Mouse (Mus musculus): Measurements from ENCODE around the gene 1700122O11Rik. TPM values are rescaled to one million over a fixed set of nuclear protein-coding genes. Genes with fewer than 3 reads are reported as not detected.

Gene 1700122O11Rik
- polyA plus RNA-seq, 1 experiment, result not detected

GRCm38 (mm10) chr17:48045631-48046030 is 7.5 kb upstream of the 1700122O11Rik start:
- Histone ChIP-seq H3K27ac (ENCODE audit: insufficient read depth, low read length) (no peak overlapping the region), H3K36me3 (ENCODE audit: control insufficient read depth, insufficient read depth, low read length, poor library complexity, severe bottlenecking) (no peaks in the 10 kb centered on the region), H3K4me3 (ENCODE audit: low read depth, low read length) (no peak overlapping the region), H3K4me1 (ENCODE audit: control insufficient read depth, insufficient read depth, low read length) (peaks cover 4% of the 10 kb centered on the region), H3K9ac (ENCODE audit: low read depth, poor library complexity, severe bottlenecking) (no peak overlapping the region), H3K9me3 (replicated peaks; ENCODE audit: control insufficient read depth, insufficient read depth, low read length, poor library complexity, severe bottlenecking) (no peaks in the 10 kb centered on the region), H3K27me3 (ENCODE audit: control insufficient read depth, insufficient read depth, low read length, poor library complexity, severe bottlenecking) (no peaks in the 10 kb centered on the region)
- TF ChIP-seq CTCF (IDR thresholded peaks at IDR 0.05; ENCODE audit: low read depth, low read length) (peak; percentile 42), POLR2A (IDR thresholded peaks at IDR 0.05; ENCODE audit: insufficient read depth, low read length) (no peak)

DNA sequence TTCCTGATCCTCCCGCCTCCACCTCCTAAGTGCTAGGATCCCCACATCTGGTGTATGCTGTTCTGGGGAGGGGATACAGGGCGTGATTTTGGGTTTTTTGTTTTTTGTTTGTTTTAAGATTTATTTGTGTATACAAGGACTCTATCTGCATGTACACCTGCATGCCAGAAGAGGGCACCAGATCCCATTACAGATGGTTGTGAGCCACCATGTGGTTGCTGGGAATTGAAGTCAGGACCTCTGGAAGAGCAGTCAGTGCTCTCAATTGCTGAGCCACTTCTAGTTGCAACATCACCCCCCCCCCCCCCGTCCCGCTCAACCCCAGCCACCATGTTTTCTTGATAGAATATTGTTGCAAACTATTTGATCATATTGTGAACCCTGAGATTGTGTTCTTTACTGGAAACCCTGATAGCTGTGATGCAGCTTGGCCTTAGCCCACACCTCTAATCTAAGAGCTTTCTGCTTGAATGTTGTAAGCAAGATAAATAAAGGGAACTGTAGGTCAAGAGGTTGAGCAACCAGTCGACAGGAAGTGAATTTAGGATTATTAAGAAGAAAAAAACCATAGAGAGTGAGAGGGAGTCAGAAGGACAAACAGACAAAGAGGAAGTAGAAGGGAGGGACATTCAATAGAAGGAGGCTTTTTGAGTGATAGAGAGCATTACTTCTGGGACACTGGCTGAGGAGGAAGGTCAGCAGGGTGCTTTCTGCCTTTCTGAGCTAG is 5.2 kb upstream of the 1700122O11Rik start:
- no peak overlapping the region for H3K9ac ChIP-seq (ENCODE audit: low read depth, poor library complexity, severe bottlenecking)
- TF ChIP-seq EP300 (IDR thresholded peaks at IDR 0.05; ENCODE audit: insufficient read depth, low read depth, low read length), result no peak
- TF ChIP-seq POLR2A (IDR thresholded peaks at IDR 0.05; ENCODE audit: insufficient read depth, low read length), result no peak
- peak; percentile 22 for TF ChIP-seq CTCF (IDR thresholded peaks at IDR 0.05; ENCODE audit: low read depth, low read length)
- H3K9me3 ChIP-seq (replicated peaks; ENCODE audit: control insufficient read depth, insufficient read depth, low read length, poor library complexity, severe bottlenecking), result no peaks in the 10 kb centered on the region
- H3K4me3 ChIP-seq (ENCODE audit: low read depth, low read length), result no peak overlapping the region
- no peaks in the 10 kb centered on the region for H3K27me3 ChIP-seq (ENCODE audit: control insufficient read depth, insufficient read depth, low read length, poor library complexity, severe bottlenecking)
- peaks cover 4% of the 10 kb centered on the region for H3K4me1 ChIP-seq (ENCODE audit: control insufficient read depth, insufficient read depth, low read length)
- no peaks in the 10 kb centered on the region for H3K36me3 ChIP-seq (ENCODE audit: control insufficient read depth, insufficient read depth, low read length, poor library complexity, severe bottlenecking)
- H3K27ac ChIP-seq (ENCODE audit: insufficient read depth, low read length), result no peak overlapping the region

- no peaks in the 10 kb centered on the region for H3K36me3 ChIP-seq (ENCODE audit: control insufficient read depth, insufficient read depth, low read length, poor library complexity, severe bottlenecking)
Measured at GRCm38 (mm10) chr17:48041351-48042287, 3.5 kb upstream of the 1700122O11Rik start.

DNA sequence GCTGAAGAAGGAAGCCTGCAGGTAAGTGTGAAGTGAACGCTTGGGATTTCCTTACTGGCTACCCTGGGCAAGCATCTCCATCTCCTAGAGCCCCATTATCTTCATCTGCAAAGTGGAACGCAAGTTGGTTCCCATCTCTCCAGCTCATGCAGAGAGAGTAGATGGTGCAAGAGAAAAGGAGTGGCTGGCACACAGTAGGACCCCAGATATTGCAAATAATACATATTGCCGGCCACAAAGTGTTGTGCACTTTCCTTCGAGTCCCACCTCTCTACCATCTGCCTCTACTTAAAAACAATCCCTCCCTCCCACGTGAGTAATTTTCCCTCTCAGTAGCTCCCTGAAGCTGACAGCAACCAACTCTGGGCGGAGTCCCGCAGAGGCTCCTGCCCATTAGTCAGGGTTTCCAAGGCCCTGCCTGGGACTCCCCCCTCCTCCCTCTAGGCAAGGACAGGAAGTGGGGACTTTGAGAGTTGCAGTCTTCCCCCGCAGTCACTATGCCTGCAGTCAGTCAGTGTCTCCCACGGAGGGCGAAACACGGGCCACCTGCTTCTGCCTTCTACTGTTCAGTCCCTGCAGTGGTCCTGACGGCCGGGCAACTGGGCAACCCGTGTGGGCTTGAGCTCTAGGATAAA is 1.3 kb upstream of the 1700122O11Rik start:
- H3K36me3 ChIP-seq (ENCODE audit: control insufficient read depth, insufficient read depth, low read length, poor library complexity, severe bottlenecking), result no peaks in the 10 kb centered on the region
- H3K4me1 ChIP-seq (ENCODE audit: control insufficient read depth, insufficient read depth, low read length), result peaks cover 4% of the 10 kb centered on the region
- 0 out of 2 replicates have a peak overlapping the region, but pooled peaks have one; percentile 24 for H3K9ac ChIP-seq (ENCODE audit: low read depth, poor library complexity, severe bottlenecking)
- no peaks in the 10 kb centered on the region for H3K27me3 ChIP-seq (ENCODE audit: control insufficient read depth, insufficient read depth, low read length, poor library complexity, severe bottlenecking)
- H3K4me3 ChIP-seq (ENCODE audit: low read depth, low read length), result no peak overlapping the region
- H3K27ac ChIP-seq (ENCODE audit: insufficient read depth, low read length), result no peak overlapping the region
- TF ChIP-seq EP300 (IDR thresholded peaks at IDR 0.05; ENCODE audit: insufficient read depth, low read depth, low read length) (no peak), CTCF (IDR thresholded peaks at IDR 0.05; ENCODE audit: low read depth, low read length) (no peak), POLR2A (IDR thresholded peaks at IDR 0.05; ENCODE audit: insufficient read depth, low read length) (no peak)
- H3K9me3 ChIP-seq (replicated peaks; ENCODE audit: control insufficient read depth, insufficient read depth, low read length, poor library complexity, severe bottlenecking), result no peaks in the 10 kb centered on the region

More at GRCm38 (mm10) chr17:48041351-48042287, 3.5 kb upstream of the 1700122O11Rik start:
- Histone ChIP-seq H3K27me3 (ENCODE audit: control insufficient read depth, insufficient read depth, low read length, poor library complexity, severe bottlenecking) (no peaks in the 10 kb centered on the region), H3K9ac (ENCODE audit: low read depth, poor library complexity, severe bottlenecking) (peak overlapping the region; percentile 59), H3K4me3 (ENCODE audit: low read depth, low read length) (peak overlapping the region; percentile 58), H3K9me3 (replicated peaks; ENCODE audit: control insufficient read depth, insufficient read depth, low read length, poor library complexity, severe bottlenecking) (no peaks in the 10 kb centered on the region), H3K27ac (ENCODE audit: insufficient read depth, low read length) (peak overlapping the region; percentile 13; the same call in 1 of the 2 replicates), H3K4me1 (ENCODE audit: control insufficient read depth, insufficient read depth, low read length) (peaks cover 4% of the 10 kb centered on the region)
- TF ChIP-seq CTCF (IDR thresholded peaks at IDR 0.05; ENCODE audit: low read depth, low read length) (no peak), EP300 (IDR thresholded peaks at IDR 0.05; ENCODE audit: insufficient read depth, low read depth, low read length) (0 out of 2 replicates have a peak, but pooled peaks have one; percentile 14)

GRCm38 (mm10) chr17:48036921-48037320 is 1.2 kb downstream of the 1700122O11Rik start:
- no peaks in the 10 kb centered on the region for H3K9me3 ChIP-seq (replicated peaks; ENCODE audit: control insufficient read depth, insufficient read depth, low read length, poor library complexity, severe bottlenecking)
- no peaks in the 10 kb centered on the region for H3K36me3 ChIP-seq (ENCODE audit: control insufficient read depth, insufficient read depth, low read length, poor library complexity, severe bottlenecking)
- no peak overlapping the region for H3K27ac ChIP-seq (ENCODE audit: insufficient read depth, low read length)
- no peak overlapping the region for H3K4me3 ChIP-seq (ENCODE audit: low read depth, low read length)
- no peaks in the 10 kb centered on the region for H3K27me3 ChIP-seq (ENCODE audit: control insufficient read depth, insufficient read depth, low read length, poor library complexity, severe bottlenecking)
- peaks cover 7% of the 10 kb centered on the region for H3K4me1 ChIP-seq (ENCODE audit: control insufficient read depth, insufficient read depth, low read length)
- TF ChIP-seq EP300 (IDR thresholded peaks at IDR 0.05; ENCODE audit: insufficient read depth, low read depth, low read length) (no peak), CTCF (IDR thresholded peaks at IDR 0.05; ENCODE audit: low read depth, low read length) (no peak), POLR2A (IDR thresholded peaks at IDR 0.05; ENCODE audit: insufficient read depth, low read length) (no peak)
- no peak overlapping the region for H3K9ac ChIP-seq (ENCODE audit: low read depth, poor library complexity, severe bottlenecking)
